Mouse (Mus musculus): ENCODE measurements around the gene Zfp362. TPM values are rescaled to one million over a fixed set of nuclear protein-coding genes. Genes with fewer than 3 reads are reported as not detected.

The Zfp362 gene
- polyA plus RNA-seq (2014; fragmentation: Nextera tagmentation; extraction: Ambion mirVana), result 31.2 and 32.3 TPM in 2 replicates

DNA sequence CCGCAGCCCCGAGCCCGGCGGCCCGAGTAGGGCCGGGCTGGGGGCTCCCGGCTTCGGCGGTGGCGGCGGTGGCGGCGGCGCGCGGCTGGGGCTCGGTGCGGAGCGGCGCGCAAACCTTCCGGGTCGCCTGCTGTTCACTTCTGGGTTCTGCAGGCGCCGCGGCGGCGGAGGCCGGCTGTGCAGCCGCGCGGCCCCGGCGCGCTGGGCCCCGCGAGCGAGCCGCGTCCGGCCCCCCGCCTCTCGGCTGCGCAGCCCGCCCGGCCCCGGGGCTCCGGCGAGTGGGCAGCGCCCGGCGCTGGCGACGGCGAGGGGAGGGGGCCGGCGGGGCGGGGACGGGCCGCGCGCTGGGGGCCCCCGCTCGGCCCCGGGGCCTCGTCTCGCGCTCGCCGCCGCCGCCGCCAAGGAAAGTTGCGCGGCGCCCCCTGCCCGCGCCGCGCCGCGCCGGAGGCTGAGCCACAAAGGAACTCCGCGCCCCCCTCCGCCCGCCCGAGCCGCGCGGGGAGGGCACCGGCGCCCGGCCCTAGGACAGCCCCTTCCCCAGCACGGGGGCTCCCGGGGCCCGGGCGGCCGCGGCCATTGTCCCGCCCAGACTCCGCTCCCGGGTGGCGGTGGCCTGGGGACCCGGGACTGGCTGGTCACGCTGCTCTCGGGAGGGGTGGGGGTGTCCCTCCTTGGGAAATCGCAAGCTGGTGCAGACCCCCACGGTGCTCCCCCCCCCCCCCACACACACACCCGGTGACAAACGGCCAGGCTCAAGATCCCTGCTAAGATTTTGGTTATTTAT lies at the start of gene Zfp362:
Gene Zfp362, minus strand, starts transcription at position 3 of the 784 bp plus-strand sequence.
- H3K36me3 ChIP-seq (ENCODE audit: control insufficient read depth, insufficient read depth, low read length), result no peaks in the 10 kb centered on the region
- peaks cover 24% of the 10 kb centered on the region for H3K4me1 ChIP-seq (ENCODE audit: control insufficient read depth, insufficient read depth, low read length)
- under 1% methylated on average over 69 of the region's 111 CpGs for WGBS
- no peaks in the 10 kb centered on the region for H3K9me3 ChIP-seq (ENCODE audit: control insufficient read depth, low read depth, low read length)
- H3K27ac ChIP-seq (ENCODE audit: low read length), result peak within 1 kb of the TSS; percentile 98
- peak within 1 kb of the TSS; percentile 99 for H3K9ac ChIP-seq (replicated peaks; ENCODE audit: low read depth, low read length)
- peak; percentile 60; the same call in 1 of the 2 replicates for ATAC-seq (ENCODE audit: insufficient number of reproducible peaks, insufficient read depth, low FRiP score, low read depth)
- H3K4me2 ChIP-seq (replicated peaks; ENCODE audit: low read depth, low read length), result peak within 1 kb of the TSS; percentile 95
- no peaks in the 10 kb centered on the region for H3K27me3 ChIP-seq (ENCODE audit: control insufficient read depth, insufficient read depth, low read length)
- H3K4me3 ChIP-seq (ENCODE audit: low read depth, low read length), result peak within 1 kb of the TSS; percentile 79

DNA sequence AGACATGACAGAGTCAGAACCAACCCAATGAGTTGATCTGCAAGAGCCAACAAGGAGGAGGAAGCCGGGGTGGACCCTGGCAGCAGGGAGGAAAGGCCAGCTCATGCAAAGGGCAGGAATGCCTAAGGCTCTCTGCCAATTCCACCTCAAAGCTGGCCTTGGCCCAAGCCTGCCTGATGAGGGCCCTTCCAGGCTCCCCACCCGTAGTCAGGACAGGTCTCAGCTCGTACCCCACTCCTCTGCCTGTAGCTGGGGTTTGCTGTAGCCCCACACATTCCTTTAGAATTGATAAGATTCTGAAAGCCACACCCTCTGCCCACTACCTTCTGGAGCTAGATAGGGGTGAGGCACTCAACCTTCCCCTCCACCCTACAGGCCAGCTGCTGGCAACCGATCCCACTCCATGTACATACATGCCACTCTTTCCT lies 49.8 kb upstream of the Zfp362 start:
- Histone ChIP-seq H3K4me1 (ENCODE audit: control insufficient read depth, insufficient read depth, low read length) (no peaks in the 10 kb centered on the region), H3K36me3 (ENCODE audit: control insufficient read depth, insufficient read depth, low read length) (no peaks in the 10 kb centered on the region), H3K4me3 (ENCODE audit: low read depth, low read length) (no peak overlapping the region), H3K9ac (replicated peaks; ENCODE audit: low read depth, low read length) (no peak overlapping the region), H3K27me3 (ENCODE audit: control insufficient read depth, insufficient read depth, low read length) (no peaks in the 10 kb centered on the region), H3K9me3 (ENCODE audit: control insufficient read depth, low read depth, low read length) (no peaks in the 10 kb centered on the region; the same call in 1 of the 2 replicates), H3K4me2 (replicated peaks; ENCODE audit: low read depth, low read length) (no peak overlapping the region), H3K27ac (ENCODE audit: low read length) (0 out of 2 replicates have a peak overlapping the region, but pooled peaks have one; percentile 59)
- ATAC-seq (ENCODE audit: insufficient number of reproducible peaks, insufficient read depth, low FRiP score, low read depth), result peak; percentile 86
- 49% methylated on average over 4 of the region's 4 CpGs for WGBS

DNA sequence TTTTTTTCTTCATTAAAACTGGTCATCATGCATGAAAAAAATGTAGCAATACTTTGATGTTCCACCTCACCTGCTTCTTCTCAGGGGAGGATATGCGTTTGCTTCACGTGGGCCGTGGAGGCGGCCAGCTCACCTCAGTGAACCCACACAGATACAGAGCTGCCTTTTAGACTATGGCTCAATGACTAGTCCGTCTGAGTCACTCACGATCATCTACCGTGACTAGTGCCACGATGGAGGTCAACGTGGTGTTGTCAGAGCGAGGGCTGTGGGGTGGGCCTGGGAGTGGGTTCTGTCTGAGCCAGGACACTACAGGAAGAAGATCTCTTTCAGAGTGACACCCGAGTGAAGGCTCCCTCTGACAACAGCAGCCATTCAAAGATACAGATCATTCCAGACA lies 47.3 kb upstream of the Zfp362 start:
- 86% methylated on average over 11 of the region's 11 CpGs for WGBS
- Histone ChIP-seq H3K9me3 (ENCODE audit: control insufficient read depth, low read depth, low read length) (no peaks in the 10 kb centered on the region), H3K9ac (replicated peaks; ENCODE audit: low read depth, low read length) (no peak overlapping the region), H3K36me3 (ENCODE audit: control insufficient read depth, insufficient read depth, low read length) (no peaks in the 10 kb centered on the region), H3K4me3 (ENCODE audit: low read depth, low read length) (no peak overlapping the region), H3K4me1 (ENCODE audit: control insufficient read depth, insufficient read depth, low read length) (no peaks in the 10 kb centered on the region), H3K27me3 (ENCODE audit: control insufficient read depth, insufficient read depth, low read length) (no peaks in the 10 kb centered on the region), H3K27ac (ENCODE audit: low read length) (no peak overlapping the region), H3K4me2 (replicated peaks; ENCODE audit: low read depth, low read length) (no peak overlapping the region)
- ATAC-seq (ENCODE audit: insufficient number of reproducible peaks, insufficient read depth, low FRiP score, low read depth), result no peak

DNA sequence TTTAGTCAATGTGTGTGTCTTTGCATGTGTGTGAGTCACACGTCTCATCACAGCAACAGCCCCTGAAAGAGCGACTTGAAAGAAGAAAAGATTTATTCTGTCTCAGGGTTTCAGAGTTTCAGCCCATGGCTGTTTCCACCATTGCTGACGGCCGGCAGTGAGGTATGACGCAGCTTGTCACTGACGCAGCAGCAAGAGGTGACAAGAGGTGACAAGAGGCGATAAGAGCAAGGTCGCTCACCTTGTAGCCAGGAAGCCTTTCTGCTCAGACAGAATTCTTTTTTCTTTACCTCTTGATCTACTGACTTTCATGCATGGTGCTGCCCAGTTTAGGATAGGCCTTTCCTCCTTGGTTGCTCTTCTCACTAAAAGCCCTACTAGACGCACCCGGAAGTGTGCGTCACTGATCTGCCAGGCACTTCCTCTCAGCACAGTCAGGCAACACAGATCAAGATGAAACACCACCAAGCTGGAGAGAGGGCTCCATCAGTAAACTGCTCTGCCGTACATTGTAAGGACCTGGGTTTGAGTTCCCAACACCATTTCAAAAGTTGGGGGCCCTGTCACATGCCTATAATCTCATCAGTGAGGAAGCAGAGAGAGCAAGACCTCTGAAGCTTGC lies 46.5 kb upstream of the Zfp362 start:
- 83% methylated on average over 12 of the region's 12 CpGs for WGBS
- ATAC-seq (ENCODE audit: insufficient number of reproducible peaks, insufficient read depth, low FRiP score, low read depth), result no peak
- no peak overlapping the region for H3K4me2 ChIP-seq (replicated peaks; ENCODE audit: low read depth, low read length)
- no peaks in the 10 kb centered on the region for H3K27me3 ChIP-seq (ENCODE audit: control insufficient read depth, insufficient read depth, low read length)
- no peak overlapping the region for H3K27ac ChIP-seq (ENCODE audit: low read length)
- H3K4me3 ChIP-seq (ENCODE audit: low read depth, low read length), result no peak overlapping the region
- no peaks in the 10 kb centered on the region for H3K36me3 ChIP-seq (ENCODE audit: control insufficient read depth, insufficient read depth, low read length)
- H3K9ac ChIP-seq (replicated peaks; ENCODE audit: low read depth, low read length), result no peak overlapping the region
- no peaks in the 10 kb centered on the region for H3K9me3 ChIP-seq (ENCODE audit: control insufficient read depth, low read depth, low read length)
- no peaks in the 10 kb centered on the region for H3K4me1 ChIP-seq (ENCODE audit: control insufficient read depth, insufficient read depth, low read length)

DNA sequence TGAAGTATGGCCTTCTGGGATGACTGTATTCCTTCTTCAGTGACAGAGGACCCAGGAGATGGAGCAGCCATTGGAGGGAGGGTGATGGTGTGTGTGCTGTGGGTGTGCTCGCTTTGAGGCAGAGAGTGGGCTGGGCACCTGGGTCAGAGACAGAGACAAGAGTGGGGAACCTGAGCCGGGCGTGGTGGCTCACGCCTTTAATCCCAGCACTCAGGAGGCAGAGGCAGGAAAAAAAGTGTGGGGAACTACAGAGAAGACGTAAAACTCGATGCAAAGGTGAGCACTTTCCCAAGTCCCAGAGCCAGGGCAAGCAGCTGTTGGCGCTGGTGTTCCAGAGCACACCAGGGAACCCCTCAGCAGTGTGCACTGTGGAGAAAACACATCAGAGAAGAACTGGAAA lies 43.8 kb upstream of the Zfp362 start:
- WGBS, result 61% methylated on average over 7 of the region's 7 CpGs
- Histone ChIP-seq H3K36me3 (ENCODE audit: control insufficient read depth, insufficient read depth, low read length) (no peaks in the 10 kb centered on the region), H3K27ac (ENCODE audit: low read length) (no peak overlapping the region), H3K9me3 (ENCODE audit: control insufficient read depth, low read depth, low read length) (no peaks in the 10 kb centered on the region), H3K4me3 (ENCODE audit: low read depth, low read length) (no peak overlapping the region), H3K9ac (replicated peaks; ENCODE audit: low read depth, low read length) (no peak overlapping the region), H3K4me2 (replicated peaks; ENCODE audit: low read depth, low read length) (no peak overlapping the region), H3K27me3 (ENCODE audit: control insufficient read depth, insufficient read depth, low read length) (no peaks in the 10 kb centered on the region), H3K4me1 (ENCODE audit: control insufficient read depth, insufficient read depth, low read length) (0 out of 2 replicates have a peak, but pooled peaks cover 4% of the 10 kb centered on the region)
- no peak for ATAC-seq (ENCODE audit: insufficient number of reproducible peaks, insufficient read depth, low FRiP score, low read depth)

DNA sequence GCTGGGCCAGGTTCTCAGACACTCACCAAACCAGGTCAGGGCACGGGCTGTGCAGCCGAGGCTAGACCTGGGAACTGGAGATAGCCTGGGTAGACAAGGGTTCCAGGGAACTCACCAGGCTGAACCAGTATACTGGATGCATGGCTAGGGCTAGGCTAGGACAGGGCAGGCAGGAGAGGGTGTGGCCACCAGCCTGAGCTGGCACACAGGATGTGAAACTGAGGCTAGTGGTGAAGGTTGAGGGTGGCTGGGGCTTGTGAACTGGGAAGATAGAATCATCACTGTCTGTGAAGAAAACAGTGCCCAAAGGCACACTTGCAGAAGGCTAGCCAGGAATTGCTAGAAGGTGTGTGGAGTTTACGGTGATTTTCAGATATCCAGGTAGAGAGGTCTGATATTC lies 43.1 kb upstream of the Zfp362 start:
- no peaks in the 10 kb centered on the region for H3K27me3 ChIP-seq (ENCODE audit: control insufficient read depth, insufficient read depth, low read length)
- WGBS, result 88% methylated on average over 3 of the region's 3 CpGs
- no peaks in the 10 kb centered on the region for H3K9me3 ChIP-seq (ENCODE audit: control insufficient read depth, low read depth, low read length)
- 0 out of 2 replicates have a peak, but pooled peaks cover 4% of the 10 kb centered on the region for H3K4me1 ChIP-seq (ENCODE audit: control insufficient read depth, insufficient read depth, low read length)
- H3K36me3 ChIP-seq (ENCODE audit: control insufficient read depth, insufficient read depth, low read length), result no peaks in the 10 kb centered on the region
- no peak for ATAC-seq (ENCODE audit: insufficient number of reproducible peaks, insufficient read depth, low FRiP score, low read depth)
- no peak overlapping the region for H3K4me2 ChIP-seq (replicated peaks; ENCODE audit: low read depth, low read length)
- H3K27ac ChIP-seq (ENCODE audit: low read length), result no peak overlapping the region
- H3K9ac ChIP-seq (replicated peaks; ENCODE audit: low read depth, low read length), result no peak overlapping the region
- no peak overlapping the region for H3K4me3 ChIP-seq (ENCODE audit: low read depth, low read length)

DNA sequence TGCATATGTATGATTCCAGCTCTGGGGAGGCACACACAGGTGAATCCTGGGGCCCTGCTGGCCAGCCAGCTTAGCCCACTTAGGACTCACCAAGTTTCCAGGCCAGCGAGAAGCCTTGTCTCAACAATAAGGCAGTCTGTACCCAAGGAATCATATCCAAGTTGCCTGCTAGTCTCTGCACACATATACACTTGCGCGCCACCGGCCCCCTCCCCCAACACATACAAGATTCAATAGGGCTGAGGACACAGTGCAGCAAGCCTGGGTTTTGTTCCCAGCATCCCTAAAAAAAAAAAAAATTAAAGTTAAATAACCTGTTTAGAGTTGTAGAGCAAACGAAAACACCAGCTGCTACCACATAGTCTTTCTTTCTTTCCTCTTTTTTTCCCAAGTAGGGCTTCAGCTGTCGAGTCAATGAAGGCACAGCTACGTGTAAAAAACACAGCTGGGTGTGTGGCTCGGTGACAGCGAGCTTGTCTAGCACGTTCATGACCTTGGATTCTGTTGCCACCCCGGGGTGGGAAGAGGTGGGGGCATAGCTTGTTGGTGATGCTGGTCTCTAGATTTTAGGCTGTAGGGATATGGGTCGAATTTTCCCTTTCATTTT lies 39.6 kb upstream of the Zfp362 start:
- H3K4me2 ChIP-seq (replicated peaks; ENCODE audit: low read depth, low read length), result no peak overlapping the region
- no peaks in the 10 kb centered on the region for H3K27me3 ChIP-seq (ENCODE audit: control insufficient read depth, insufficient read depth, low read length)
- H3K36me3 ChIP-seq (ENCODE audit: control insufficient read depth, insufficient read depth, low read length), result no peaks in the 10 kb centered on the region
- H3K4me3 ChIP-seq (ENCODE audit: low read depth, low read length), result no peak overlapping the region
- H3K27ac ChIP-seq (ENCODE audit: low read length), result no peak overlapping the region
- 0 out of 2 replicates have a peak, but pooled peaks cover 12% of the 10 kb centered on the region for H3K4me1 ChIP-seq (ENCODE audit: control insufficient read depth, insufficient read depth, low read length)
- H3K9me3 ChIP-seq (ENCODE audit: control insufficient read depth, low read depth, low read length), result no peaks in the 10 kb centered on the region
- 64% methylated on average over 12 of the region's 12 CpGs for WGBS
- no peak for ATAC-seq (ENCODE audit: insufficient number of reproducible peaks, insufficient read depth, low FRiP score, low read depth)
- H3K9ac ChIP-seq (replicated peaks; ENCODE audit: low read depth, low read length), result no peak overlapping the region

DNA sequence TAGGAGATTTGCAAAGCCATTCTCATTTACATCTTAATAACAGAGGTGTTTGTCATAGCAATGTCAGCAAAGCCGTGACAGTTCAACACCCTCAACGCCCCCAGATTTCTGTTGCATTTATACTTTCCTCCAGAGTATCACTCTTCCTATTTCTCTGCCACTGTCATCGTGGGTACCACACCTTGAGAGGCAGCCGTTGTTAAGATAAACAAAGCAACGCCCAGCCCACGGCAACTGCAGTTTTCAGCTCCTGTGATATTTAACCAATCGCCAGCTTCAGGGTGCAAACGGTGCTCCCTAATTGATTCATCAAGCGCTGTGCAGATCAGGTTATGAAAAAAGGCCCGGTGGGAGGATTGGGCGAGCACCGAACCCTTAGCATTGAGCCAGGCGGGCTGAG lies 38.7 kb upstream of the Zfp362 start:
- H3K4me1 ChIP-seq (ENCODE audit: control insufficient read depth, insufficient read depth, low read length), result peaks cover 20% of the 10 kb centered on the region
- WGBS, result 31% methylated on average over 13 of the region's 13 CpGs
- ATAC-seq (ENCODE audit: insufficient number of reproducible peaks, insufficient read depth, low FRiP score, low read depth), result no peak
- no peaks in the 10 kb centered on the region for H3K9me3 ChIP-seq (ENCODE audit: control insufficient read depth, low read depth, low read length)
- no peak overlapping the region for H3K27ac ChIP-seq (ENCODE audit: low read length)
- H3K9ac ChIP-seq (replicated peaks; ENCODE audit: low read depth, low read length), result no peak overlapping the region
- no peaks in the 10 kb centered on the region for H3K36me3 ChIP-seq (ENCODE audit: control insufficient read depth, insufficient read depth, low read length)
- no peak overlapping the region for H3K4me3 ChIP-seq (ENCODE audit: low read depth, low read length)
- no peaks in the 10 kb centered on the region for H3K27me3 ChIP-seq (ENCODE audit: control insufficient read depth, insufficient read depth, low read length)
- H3K4me2 ChIP-seq (replicated peaks; ENCODE audit: low read depth, low read length), result no peak overlapping the region
